Mouse (Mus musculus) right cerebral cortex, postnatal 10 days (tissue): Measurements from ENCODE around the gene Gm17349.
"Not testable (repeated sequence)": the region's sequence is repeated elsewhere in the genome, so short reads cannot be mapped to it uniquely, and the experiment has no call there.

Experiments
- DNase-seq, 2 experiments: peaks; one replicate each; pipeline ENCODE4 v3.0.0; 2021; ENCODE audit warnings: low spot score in 2 of 2

The Gm17349 gene

GRCm38 (mm10) chr15:99705440-99706048, at the start of gene Gm17349:
Gm17349 (minus strand) TSS chr15:99705490.
- peak; percentile 58 to 73 for DNase-seq

GRCm38 (mm10) chr15:99754204-99754603, 48.9 kb upstream of the Gm17349 start:
- no peak for DNase-seq

- DNase-seq, result no peak
These were observed 34.9 kb upstream of the Gm17349 start for GRCm38 (mm10) chr15:99740229-99740628.

- no peak for DNase-seq
These were observed 31.4 kb upstream of the Gm17349 start for GRCm38 (mm10) chr15:99736675-99737074.

- DNase-seq, result peak; percentile 100
These were observed 30.3 kb upstream of the Gm17349 start for GRCm38 (mm10) chr15:99735631-99736030.

- no peak for DNase-seq
These were observed 27.9 kb upstream of the Gm17349 start for GRCm38 (mm10) chr15:99733186-99733585.

GRCm38 (mm10) chr15:99731678-99732077, 26.4 kb upstream of the Gm17349 start:
- no peak for DNase-seq

- DNase-seq, result no peak
These were observed 25.9 kb upstream of the Gm17349 start for GRCm38 (mm10) chr15:99731167-99731566.

- no peak for DNase-seq
These were observed 23.9 kb upstream of the Gm17349 start for GRCm38 (mm10) chr15:99729056-99729783.

GRCm38 (mm10) chr15:99728211-99728610, 22.9 kb upstream of the Gm17349 start:
- DNase-seq, result no peak

- DNase-seq, result no peak
These were observed 22.2 kb upstream of the Gm17349 start for GRCm38 (mm10) chr15:99727525-99727924.

GRCm38 (mm10) chr15:99727039-99727438, 21.7 kb upstream of the Gm17349 start:
- not testable (repeated sequence) for DNase-seq

GRCm38 (mm10) chr15:99726549-99726948, 21.3 kb upstream of the Gm17349 start:
- no peak for DNase-seq

- DNase-seq, result peak; percentile 96 to 98
These were observed 20.3 kb upstream of the Gm17349 start, which contains the start of gene Cox14 for GRCm38 (mm10) chr15:99725341-99726155. Cox14 (plus strand) TSS chr15:99725618.

- DNase-seq, result peak; percentile 79 to 89
These were observed 19.2 kb upstream of the Gm17349 start for GRCm38 (mm10) chr15:99724292-99725021.

- peak; percentile 80 for DNase-seq
These were observed 18.4 kb upstream of the Gm17349 start for GRCm38 (mm10) chr15:99723515-99724291.

GRCm38 (mm10) chr15:99723120-99723514, 17.8 kb upstream of the Gm17349 start:
- peak in 1 of 2 experiments; percentile 57 for DNase-seq

- DNase-seq, result no peak
These were observed 16.8 kb upstream of the Gm17349 start for GRCm38 (mm10) chr15:99721921-99722743.

GRCm38 (mm10) chr15:99719865-99720264, 14.6 kb upstream of the Gm17349 start:
- no peak for DNase-seq

- peak in 1 of 2 experiments; percentile 38 for DNase-seq
These were observed 13.3 kb upstream of the Gm17349 start for GRCm38 (mm10) chr15:99718461-99719021.
